Mouse (Mus musculus): Measurements from ENCODE around the gene Zranb2. TPM values are rescaled to one million over a fixed set of nuclear protein-coding genes. Genes with fewer than 3 reads are reported as not detected.

Gene Zranb2
- total RNA-seq, 1 experiment: 72.6 TPM

GRCm38 (mm10) chr3:157516471-157516870 is 17.5 kb upstream of the Zranb2 start:
- H3K27ac ChIP-seq (ENCODE audit: insufficient read depth, low read depth, low read length, poor library complexity, severe bottlenecking): no peak overlapping the region
- TF ChIP-seq ZNF384 (IDR thresholded peaks at IDR 0.05; ENCODE audit: low read depth, low read length): no peak
- no peak for TF ChIP-seq CHD2 (IDR thresholded peaks at IDR 0.05; ENCODE audit: low read depth, low read length)
- no peak for TF ChIP-seq HCFC1 (IDR thresholded peaks at IDR 0.05; ENCODE audit: borderline replicate concordance, insufficient read depth, low read length)
- no peak for TF ChIP-seq ZC3H11A (IDR thresholded peaks at IDR 0.05; ENCODE audit: borderline replicate concordance, low read depth, low read length)
- no peak for TF ChIP-seq MAFK (IDR thresholded peaks at IDR 0.05; ENCODE audit: insufficient read depth, low read depth, low read length)
- no peak for DNase-seq (ENCODE audit: low read depth, low spot score)
- in situ Hi-C loops (cut with MboI; ENCODE audit: low sequenced_read_pairs in 2 of 2, unreplicated experiment in 2 of 2): loop anchor here in 1 of 2 experiments (25.0 kb wide), 1 partner anchor 279 kb away; no protein-coding TSS in a partner anchor
- no peaks in the 10 kb centered on the region for H3K36me3 ChIP-seq (ENCODE audit: control insufficient read depth, insufficient read depth, low read length, poor library complexity, severe bottlenecking)
- H3K4me3 ChIP-seq (ENCODE audit: insufficient read depth in 1 of 2, low read depth in 1 of 2, low read length in 2 of 2, poor library complexity in 1 of 2, severe bottlenecking in 1 of 2): no peak overlapping the region
- no peaks in the 10 kb centered on the region for H3K9me3 ChIP-seq (ENCODE audit: control insufficient read depth, insufficient read depth, low read depth, low read length)
- no peak overlapping the region for H3K9ac ChIP-seq (ENCODE audit: insufficient read depth, low read depth, low read length, poor library complexity, severe bottlenecking)
- no peaks in the 10 kb centered on the region for H3K4me1 ChIP-seq (ENCODE audit: control insufficient read depth in 2 of 2, insufficient read depth in 2 of 2, low read length in 2 of 2, poor library complexity in 1 of 2)

GRCm38 (mm10) chr3:157517992-157518391 is 16.0 kb upstream of the Zranb2 start:
- no peaks in the 10 kb centered on the region for H3K9me3 ChIP-seq (ENCODE audit: control insufficient read depth, insufficient read depth, low read depth, low read length)
- no peak overlapping the region for H3K9ac ChIP-seq (ENCODE audit: insufficient read depth, low read depth, low read length, poor library complexity, severe bottlenecking)
- H3K4me3 ChIP-seq (ENCODE audit: insufficient read depth in 1 of 2, low read depth in 1 of 2, low read length in 2 of 2, poor library complexity in 1 of 2, severe bottlenecking in 1 of 2): no peak overlapping the region
- H3K36me3 ChIP-seq (ENCODE audit: control insufficient read depth, insufficient read depth, low read length, poor library complexity, severe bottlenecking): no peaks in the 10 kb centered on the region
- TF ChIP-seq CHD2 (IDR thresholded peaks at IDR 0.05; ENCODE audit: low read depth, low read length) (no peak), MAFK (IDR thresholded peaks at IDR 0.05; ENCODE audit: insufficient read depth, low read depth, low read length) (no peak), ZC3H11A (IDR thresholded peaks at IDR 0.05; ENCODE audit: borderline replicate concordance, low read depth, low read length) (no peak), ZNF384 (IDR thresholded peaks at IDR 0.05; ENCODE audit: low read depth, low read length) (no peak), HCFC1 (IDR thresholded peaks at IDR 0.05; ENCODE audit: borderline replicate concordance, insufficient read depth, low read length) (no peak)
- in situ Hi-C loops (cut with MboI; ENCODE audit: low sequenced_read_pairs in 2 of 2, unreplicated experiment in 2 of 2): loop anchor here in 1 of 2 experiments (25.0 kb wide), 1 partner anchor 281 kb away; no protein-coding TSS in a partner anchor
- H3K4me1 ChIP-seq (ENCODE audit: control insufficient read depth in 2 of 2, insufficient read depth in 2 of 2, low read length in 2 of 2, poor library complexity in 1 of 2): no peaks in the 10 kb centered on the region
- H3K27ac ChIP-seq (ENCODE audit: insufficient read depth, low read depth, low read length, poor library complexity, severe bottlenecking): no peak overlapping the region
- no peak for DNase-seq (ENCODE audit: low read depth, low spot score)

GRCm38 (mm10) chr3:157520433-157520832 is 13.5 kb upstream of the Zranb2 start:
- H3K27ac ChIP-seq (ENCODE audit: insufficient read depth, low read depth, low read length, poor library complexity, severe bottlenecking): no peak overlapping the region
- H3K9ac ChIP-seq (ENCODE audit: insufficient read depth, low read depth, low read length, poor library complexity, severe bottlenecking): no peak overlapping the region
- in situ Hi-C loops (cut with MboI; ENCODE audit: low sequenced_read_pairs in 2 of 2, unreplicated experiment in 2 of 2): loop anchor here (10.0 to 25.0 kb wide), 2 partner anchors 283 to 286 kb away; no protein-coding TSS in a partner anchor
- H3K4me1 ChIP-seq (ENCODE audit: control insufficient read depth in 2 of 2, insufficient read depth in 2 of 2, low read length in 2 of 2, poor library complexity in 1 of 2): no peaks in the 10 kb centered on the region
- H3K36me3 ChIP-seq (ENCODE audit: control insufficient read depth, insufficient read depth, low read length, poor library complexity, severe bottlenecking): no peaks in the 10 kb centered on the region
- no peak overlapping the region for H3K4me3 ChIP-seq (ENCODE audit: insufficient read depth in 1 of 2, low read depth in 1 of 2, low read length in 2 of 2, poor library complexity in 1 of 2, severe bottlenecking in 1 of 2)
- DNase-seq (ENCODE audit: low read depth, low spot score): peak; percentile 26
- TF ChIP-seq MAFK (IDR thresholded peaks at IDR 0.05; ENCODE audit: insufficient read depth, low read depth, low read length): no peak
- TF ChIP-seq ZC3H11A (IDR thresholded peaks at IDR 0.05; ENCODE audit: borderline replicate concordance, low read depth, low read length): peak; percentile 97
- no peaks in the 10 kb centered on the region for H3K9me3 ChIP-seq (ENCODE audit: control insufficient read depth, insufficient read depth, low read depth, low read length)

GRCm38 (mm10) chr3:157523834-157524233 is 10.1 kb upstream of the Zranb2 start:
- DNase-seq (ENCODE audit: low read depth, low spot score): no peak
- TF ChIP-seq ZNF384 (IDR thresholded peaks at IDR 0.05; ENCODE audit: low read depth, low read length) (no peak), HCFC1 (IDR thresholded peaks at IDR 0.05; ENCODE audit: borderline replicate concordance, insufficient read depth, low read length) (no peak), CHD2 (IDR thresholded peaks at IDR 0.05; ENCODE audit: low read depth, low read length) (no peak), MAFK (IDR thresholded peaks at IDR 0.05; ENCODE audit: insufficient read depth, low read depth, low read length) (no peak), ZC3H11A (IDR thresholded peaks at IDR 0.05; ENCODE audit: borderline replicate concordance, low read depth, low read length) (no peak)

More at GRCm38 (mm10) chr3:157523834-157524233, 10.1 kb upstream of the Zranb2 start:
- in situ Hi-C loops (cut with MboI; ENCODE audit: low sequenced_read_pairs in 2 of 2, unreplicated experiment in 2 of 2): loop anchor here (10.0 to 25.0 kb wide), 2 partner anchors 287 to 289 kb away; no protein-coding TSS in a partner anchor
- H3K4me3 ChIP-seq (ENCODE audit: insufficient read depth in 1 of 2, low read depth in 1 of 2, low read length in 2 of 2, poor library complexity in 1 of 2, severe bottlenecking in 1 of 2): no peak overlapping the region
- H3K9me3 ChIP-seq (ENCODE audit: control insufficient read depth, insufficient read depth, low read depth, low read length): no peaks in the 10 kb centered on the region
- no peak overlapping the region for H3K9ac ChIP-seq (ENCODE audit: insufficient read depth, low read depth, low read length, poor library complexity, severe bottlenecking)
- H3K27ac ChIP-seq (ENCODE audit: insufficient read depth, low read depth, low read length, poor library complexity, severe bottlenecking): no peak overlapping the region
- H3K4me1 ChIP-seq (ENCODE audit: control insufficient read depth in 2 of 2, insufficient read depth in 2 of 2, low read length in 2 of 2, poor library complexity in 1 of 2): no peaks in the 10 kb centered on the region
- no peaks in the 10 kb centered on the region for H3K36me3 ChIP-seq (ENCODE audit: control insufficient read depth, insufficient read depth, low read length, poor library complexity, severe bottlenecking)

Measured in ES-E14 (cell line).